20 mouse cellular contexts compared by ENCODE assay signal in the genomic region with DNA sequence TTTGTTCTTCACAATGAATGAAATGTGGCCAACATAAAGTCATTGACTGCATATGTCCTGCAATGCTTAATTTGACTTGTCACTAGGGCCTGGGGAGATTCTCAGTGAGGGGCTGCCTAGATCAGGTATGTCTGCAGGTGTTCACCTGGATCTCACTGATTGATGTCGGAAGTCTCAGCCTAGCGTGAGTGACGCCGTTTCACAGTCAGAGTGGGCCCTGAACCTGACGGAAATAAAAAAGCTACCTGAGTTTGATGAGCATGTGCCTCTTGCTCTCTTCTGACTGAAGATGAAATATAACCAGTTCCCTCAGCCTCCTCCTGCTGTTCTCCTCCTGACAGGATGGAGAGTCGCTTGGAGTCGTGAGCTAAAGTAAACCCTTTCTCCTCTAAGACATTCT.
"Had no signal": no experiment of that assay in that cellular context is flagged by ENCODE, and none has a peak within 500 bp of the region (broad histone marks: within the 10 kb centered on the region; RNA-seq: fewer than 3 reads in every experiment).

No protein-coding gene starts in this region.

- ATAC-seq: liver, embryonic 12.5 days had no signal

- H3K27me3 ChIP-seq: limb, embryonic 13.5 days; liver, embryonic 12.5 days; liver, embryonic 15.5 days; lung, embryonic 15.5 days; megakaryocyte, embryonic 14.5 days; midbrain, embryonic 13.5 days had no signal

- H3K9ac ChIP-seq: limb, embryonic 13.5 days; liver, embryonic 12.5 days; liver, embryonic 15.5 days; lung, embryonic 15.5 days; midbrain, embryonic 13.5 days had no signal

- H3K27ac ChIP-seq: kidney, postnatal 0 days; layer of hippocampus, adult 2 months; limb, embryonic 10.5 days; limb, embryonic 13.5 days; liver, embryonic 12.5 days; liver, embryonic 15.5 days; lung, embryonic 15.5 days; midbrain, embryonic 10.5 days; midbrain, embryonic 13.5 days; stomach, postnatal 0 days had no signal

- H3K4me2 ChIP-seq: limb, embryonic 13.5 days; liver, embryonic 12.5 days; liver, embryonic 15.5 days; lung, embryonic 15.5 days; midbrain, embryonic 13.5 days had no signal

- DNase-seq: kidney, postnatal 25 days; layer of hippocampus, adult 9-11 months; liver; lung, adult 18-20 months; lung, postnatal 10 days; lung, postnatal 36 days; thymus, adult 2 months; thymus, postnatal 14 days; thymus, postnatal 4 days had no signal

- H3K9me3 ChIP-seq: limb, embryonic 10.5 days; limb, embryonic 13.5 days; liver, embryonic 12.5 days; liver, embryonic 15.5 days; lung, embryonic 15.5 days; midbrain, embryonic 10.5 days; midbrain, embryonic 13.5 days had no signal

- H3K36me3 ChIP-seq: limb, embryonic 10.5 days; limb, embryonic 13.5 days; liver, embryonic 12.5 days; liver, embryonic 15.5 days; lung, embryonic 15.5 days; midbrain, embryonic 10.5 days; midbrain, embryonic 13.5 days had no signal

- H3K4me1 ChIP-seq: limb, embryonic 10.5 days; liver, embryonic 12.5 days; liver, embryonic 15.5 days; lung, embryonic 15.5 days; megakaryocyte, embryonic 14.5 days; midbrain, embryonic 10.5 days had no signal

- H3K4me3 ChIP-seq: layer of hippocampus, adult 2 months; limb, embryonic 10.5 days; limb, embryonic 13.5 days; liver, embryonic 12.5 days; liver, embryonic 15.5 days; lung, embryonic 15.5 days; megakaryocyte, embryonic 14.5 days; midbrain, embryonic 10.5 days; midbrain, embryonic 13.5 days had no signal
